Mouse (Mus musculus) adrenal gland (tissue): ENCODE measurements around the gene Crtc3.

Source experiments
- intact Hi-C: fragments of 180-260 bp; cut with DNase I; formaldehyde crosslinking; loops from one replicate; pipeline ENCODE4 v1.15.1; 2025
- long read RNA-seq, 2 experiments: library from polyadenylated mRNA; unstranded; transcript quantifications; one replicate each; pipeline ENCODE4 v2.0.0; 2020; ENCODE audit warnings: borderline replicate concordance in 1 of 2; ENCODE audit not compliant: insufficient replicate concordance in 1 of 2

The Crtc3 gene
- long read RNA-seq, experiment 1, full-length matches to known transcripts = 7 of 12 reads
- long read RNA-seq, experiment 1, partial matches to known transcripts = 3 of 12 reads
- long read RNA-seq, experiment 1, other reads (novel, unspliced or antisense) = 2 of 12 reads
- long read RNA-seq, experiment 2, full-length matches to known transcripts = 4 of 16 reads
- long read RNA-seq, experiment 2, partial matches to known transcripts = 4 of 16 reads
- long read RNA-seq, experiment 2, other reads (novel, unspliced or antisense) = 8 of 16 reads

DNA sequence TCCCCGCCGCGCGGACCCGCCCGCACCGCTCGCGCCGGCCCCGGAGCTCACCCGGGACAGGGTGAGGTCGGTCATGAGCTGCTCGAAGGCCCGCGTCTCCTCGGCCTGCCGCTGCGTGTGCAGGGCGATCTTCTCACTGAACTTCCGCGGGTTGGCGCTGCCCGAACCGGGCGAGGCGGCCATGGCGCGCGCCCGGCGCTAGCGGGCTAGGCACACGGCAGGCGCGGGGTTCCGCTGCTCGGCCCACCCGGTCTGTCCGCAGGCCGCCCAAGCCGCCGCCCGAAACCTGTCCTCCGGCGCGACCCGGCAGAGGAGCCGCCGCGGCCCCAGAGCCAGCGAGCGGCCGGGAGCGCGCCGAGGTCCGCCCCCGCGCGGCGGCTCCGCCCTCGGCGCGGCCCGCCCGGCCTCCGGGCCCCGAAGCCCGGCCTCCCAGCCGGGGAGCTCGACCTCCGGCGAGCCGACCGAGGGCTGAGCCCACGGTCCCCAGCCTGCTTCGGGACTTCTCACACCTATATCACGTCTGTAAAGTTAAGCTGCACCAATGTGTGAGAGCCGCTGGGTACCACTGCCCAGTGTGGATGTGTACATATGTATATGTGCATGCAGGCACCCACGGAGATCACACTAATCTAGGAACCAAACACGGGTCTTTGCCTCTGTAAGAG lies at the start of gene Crtc3:
Gene Crtc3, minus strand, starts transcription at position 322 of the 665 bp plus-strand sequence.
- intact Hi-C loops = loop anchor here (5.0 kb wide), 1 partner anchor 76 kb away; no protein-coding TSS in a partner anchor

DNA sequence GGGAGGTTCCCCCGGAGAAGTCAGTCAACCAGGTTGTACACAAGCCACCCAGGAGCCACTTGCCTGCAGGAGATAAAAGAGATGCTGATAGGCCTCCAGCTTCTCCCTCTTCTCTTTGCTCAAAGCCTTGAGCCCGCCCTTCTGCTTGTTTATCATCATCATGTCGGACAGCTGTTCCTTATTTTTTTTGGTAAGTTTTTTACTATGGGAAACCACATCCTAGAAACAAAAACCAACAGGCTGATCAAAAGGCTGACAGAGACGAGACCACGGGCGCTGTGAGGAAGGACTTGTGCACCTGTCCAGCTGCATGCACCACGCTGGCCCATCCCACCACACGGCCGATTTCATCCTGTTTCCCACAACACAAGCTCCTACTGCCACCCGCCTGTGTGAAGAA lies 47.5 kb upstream of the Crtc3 start:
- intact Hi-C loops = no loop called here

- intact Hi-C loops = loop anchor here (5.0 kb wide), 1 partner anchor 419 kb away; no protein-coding TSS in a partner anchor
Observed at GRCm38 (mm10) chr7:80732986-80733385, 44.3 kb upstream of the Crtc3 start.

GRCm38 (mm10) chr7:80729662-80730061 lies 41.0 kb upstream of the Crtc3 start:
- intact Hi-C loops = loop anchor here (5.0 kb wide), 1 partner anchor 423 kb away; no protein-coding TSS in a partner anchor

DNA sequence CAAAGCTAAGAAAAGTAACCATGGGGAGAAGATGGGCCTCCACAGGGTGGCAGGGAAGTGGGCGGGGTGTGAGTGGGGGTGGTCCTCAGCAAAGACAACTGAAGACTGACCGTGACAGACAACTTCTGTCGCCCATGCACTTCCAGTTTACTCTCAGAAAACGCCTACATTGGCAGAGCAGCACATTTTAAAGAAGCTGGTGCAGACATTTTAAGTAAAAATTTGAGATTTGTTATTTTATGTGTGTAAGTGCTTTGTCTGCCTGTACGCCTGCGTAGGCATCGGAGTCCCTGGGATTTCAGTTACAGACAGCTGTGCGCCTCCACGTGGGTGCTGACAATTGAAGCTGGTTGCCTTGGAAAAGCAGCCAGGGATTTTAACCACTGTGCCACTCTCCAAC lies 32.4 kb upstream of the Crtc3 start:
- intact Hi-C loops = no loop called here

DNA sequence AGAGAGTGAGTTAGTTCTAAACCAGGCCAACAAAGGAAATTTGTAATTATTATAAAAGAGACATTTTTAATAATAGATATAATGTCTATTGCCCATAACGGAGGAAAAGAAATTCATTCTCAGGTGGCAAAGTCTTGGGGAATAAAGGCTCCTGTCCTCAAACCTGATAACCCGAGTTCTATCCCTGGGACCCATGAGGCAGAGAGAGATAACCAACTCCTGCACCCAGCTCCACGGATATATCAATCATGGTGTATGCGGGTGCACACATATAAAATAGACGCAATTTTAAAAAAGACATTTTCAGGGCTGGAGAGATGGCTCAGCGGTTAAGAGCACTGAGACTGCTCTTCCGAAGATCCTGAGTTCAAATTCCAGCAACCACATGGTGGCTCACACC lies 30.9 kb upstream of the Crtc3 start:
- intact Hi-C loops = no loop called here

GRCm38 (mm10) chr7:80719038-80719437 lies 30.4 kb upstream of the Crtc3 start:
- intact Hi-C loops = no loop called here

DNA sequence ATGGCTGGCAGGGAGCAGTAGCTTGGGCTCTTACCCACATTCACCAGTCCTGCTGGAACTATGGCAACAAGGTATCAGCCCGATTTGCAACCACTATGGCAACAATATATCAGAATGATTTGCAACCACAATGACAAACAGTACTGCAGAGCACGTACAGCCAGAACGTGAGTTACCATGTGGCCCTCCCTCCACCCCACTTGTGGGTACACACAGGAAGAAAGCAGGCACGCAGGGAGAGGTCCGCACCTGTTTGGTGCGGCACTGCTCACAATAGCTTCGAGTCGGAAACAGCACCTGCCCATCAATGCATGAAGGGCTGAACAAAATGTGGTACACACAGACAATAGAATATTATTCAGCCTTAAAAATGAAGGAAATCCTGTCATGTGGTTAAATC lies 29.8 kb upstream of the Crtc3 start:
- intact Hi-C loops = no loop called here

GRCm38 (mm10) chr7:80716758-80717157 lies 28.1 kb upstream of the Crtc3 start:
- intact Hi-C loops = no loop called here

GRCm38 (mm10) chr7:80715306-80715705 lies 26.6 kb upstream of the Crtc3 start:
- intact Hi-C loops = no loop called here

- intact Hi-C loops = no loop called here
Observed at GRCm38 (mm10) chr7:80711496-80711895, 22.8 kb upstream of the Crtc3 start.

- intact Hi-C loops = no loop called here
Observed at GRCm38 (mm10) chr7:80710333-80710732, 21.7 kb upstream of the Crtc3 start.

DNA sequence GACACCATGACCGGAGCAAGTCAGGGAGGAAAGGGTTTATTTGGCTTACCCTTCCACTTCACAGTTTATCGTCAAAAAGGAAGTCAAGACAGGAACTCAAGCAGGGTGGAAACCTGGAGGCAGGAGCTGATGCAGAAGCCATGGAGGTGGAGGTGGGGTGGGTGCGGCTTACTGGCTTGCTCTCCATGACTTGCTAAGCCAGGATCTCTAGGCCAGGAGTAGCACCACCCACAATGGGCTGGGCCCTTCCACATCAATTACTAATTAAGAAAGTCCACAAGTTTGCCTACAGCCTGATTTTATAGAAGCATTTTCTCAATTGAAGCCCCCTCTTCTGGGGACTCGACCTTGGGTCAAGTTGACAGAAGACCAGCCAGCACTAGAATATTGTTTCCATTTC lies 15.4 kb upstream of the Crtc3 start:
- intact Hi-C loops = no loop called here

GRCm38 (mm10) chr7:80702510-80702909 lies 13.8 kb upstream of the Crtc3 start:
- intact Hi-C loops = no loop called here

DNA sequence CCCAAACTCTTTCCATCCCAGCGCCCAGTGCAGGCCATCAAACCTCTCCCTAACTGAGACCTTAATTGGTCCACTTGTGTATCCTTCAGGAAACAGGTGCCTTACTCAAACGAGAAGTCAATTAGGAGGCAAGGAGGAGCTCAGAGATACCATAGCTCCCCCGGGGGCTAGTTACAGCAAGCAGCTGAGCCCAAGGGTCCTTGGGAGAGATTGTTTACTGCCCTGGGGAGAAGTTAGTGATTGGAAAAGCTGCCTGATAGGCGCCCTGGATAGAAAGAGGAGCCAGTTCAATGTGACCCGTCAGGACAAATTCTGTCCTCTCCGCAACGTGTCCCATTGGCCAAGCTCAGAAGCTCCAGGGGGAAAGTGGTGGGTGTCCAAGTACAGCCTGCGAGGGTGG lies 11.0 kb upstream of the Crtc3 start:
- intact Hi-C loops = no loop called here

GRCm38 (mm10) chr7:80698940-80699339 lies 10.3 kb upstream of the Crtc3 start:
- intact Hi-C loops = no loop called here

- intact Hi-C loops = no loop called here
Observed at GRCm38 (mm10) chr7:80697859-80698258, 9.2 kb upstream of the Crtc3 start.

DNA sequence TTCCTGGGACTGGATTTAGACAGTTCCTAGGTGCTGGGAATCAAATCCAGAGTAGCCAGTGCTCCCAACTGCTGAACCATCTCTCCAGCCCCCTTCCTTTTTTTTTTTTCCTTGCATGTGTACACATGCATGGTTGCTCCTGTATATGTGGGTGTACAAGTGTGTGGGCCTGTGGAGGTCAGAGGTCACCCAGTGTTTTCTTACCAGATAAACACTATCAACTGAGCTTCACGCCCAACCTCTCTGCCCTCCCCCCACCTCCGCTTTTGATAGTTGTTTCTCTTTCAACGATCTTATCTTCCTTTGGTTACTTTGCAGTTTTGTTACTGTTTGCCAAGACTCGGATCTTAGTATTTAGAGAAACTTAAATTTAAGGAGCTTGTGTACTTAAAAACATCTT lies 8.2 kb upstream of the Crtc3 start:
- intact Hi-C loops = no loop called here

- intact Hi-C loops = no loop called here
Observed at GRCm38 (mm10) chr7:80696334-80696733, 7.7 kb upstream of the Crtc3 start.

- intact Hi-C loops = no loop called here
Observed at GRCm38 (mm10) chr7:80692472-80692871, 3.8 kb upstream of the Crtc3 start.

DNA sequence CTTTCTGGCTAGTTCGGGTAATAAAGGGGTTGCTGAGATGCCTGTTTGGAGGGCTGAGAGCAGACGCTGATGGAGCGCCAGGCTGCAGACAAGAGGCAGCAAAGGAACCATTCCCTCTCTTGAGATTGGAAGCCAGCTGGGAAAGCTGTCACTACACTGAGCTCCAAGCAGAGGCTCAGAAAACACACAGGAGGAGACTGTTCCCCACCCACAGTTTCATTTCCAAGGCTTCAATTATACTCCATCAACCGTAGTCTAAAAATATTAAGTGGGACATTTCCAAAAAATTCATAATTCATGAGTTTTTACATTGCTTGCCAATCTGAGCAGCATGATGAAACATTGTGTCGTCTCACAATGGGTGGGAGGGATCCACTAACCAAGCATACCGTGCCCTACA lies 2.5 kb upstream of the Crtc3 start:
- intact Hi-C loops = no loop called here

DNA sequence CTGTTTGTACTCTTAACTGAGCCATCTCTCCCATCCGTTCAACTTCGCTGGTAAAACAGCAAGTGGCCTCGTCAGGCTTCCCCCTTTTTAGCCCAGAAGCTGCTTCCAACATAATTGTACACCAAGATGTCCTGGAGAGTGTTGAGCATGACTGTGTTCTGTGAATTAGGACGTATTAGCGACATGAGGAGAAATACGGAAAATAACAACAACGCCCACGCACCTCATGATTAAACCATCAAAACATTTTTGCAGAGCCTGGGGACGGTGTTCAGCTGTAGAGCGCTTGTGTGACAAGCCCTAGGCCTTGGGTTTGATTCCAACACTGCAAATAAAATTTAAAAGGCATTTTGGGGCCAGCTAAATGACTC lies 529 bp upstream of the Crtc3 start:
- intact Hi-C loops = loop anchor here (5.0 kb wide), 1 partner anchor 77 kb away; no protein-coding TSS in a partner anchor
